Mouse (Mus musculus): Measurements from ENCODE around the gene A630001G21Rik.

The A630001G21Rik gene

GRCm38 (mm10) chr1:85771976-85772375, 6.5 kb downstream of the A630001G21Rik start:
- DNase-seq (ENCODE audit: low spot score in 2 of 2), result no peak

GRCm38 (mm10) chr1:85767754-85768153, 10.7 kb downstream of the A630001G21Rik start:
- no peak for DNase-seq (ENCODE audit: low spot score in 2 of 2)

- DNase-seq (ENCODE audit: low spot score in 2 of 2), result no peak
These were observed 12.3 kb downstream of the A630001G21Rik start for GRCm38 (mm10) chr1:85766120-85766519.

GRCm38 (mm10) chr1:85764291-85764690, 14.2 kb downstream of the A630001G21Rik start:
- DNase-seq (ENCODE audit: low spot score in 2 of 2), result no peak

- DNase-seq (ENCODE audit: low spot score in 2 of 2), result no peak
These were observed 15.1 kb downstream of the A630001G21Rik start for GRCm38 (mm10) chr1:85763386-85763785.

- DNase-seq (ENCODE audit: low spot score in 2 of 2), result no peak
These were observed 16.8 kb downstream of the A630001G21Rik start for GRCm38 (mm10) chr1:85761665-85762064.

GRCm38 (mm10) chr1:85758969-85759293, 19.5 kb downstream of the A630001G21Rik start:
- no peak for DNase-seq (ENCODE audit: low spot score in 2 of 2)

GRCm38 (mm10) chr1:85758231-85758968, 20.0 kb downstream of the A630001G21Rik start:
- DNase-seq (ENCODE audit: low spot score in 2 of 2), result no peak

- no peak for DNase-seq (ENCODE audit: low spot score in 2 of 2)
These were observed 20.8 kb downstream of the A630001G21Rik start for GRCm38 (mm10) chr1:85757531-85758230.

GRCm38 (mm10) chr1:85751932-85752680, 26.3 kb downstream of the A630001G21Rik start:
- no peak for DNase-seq (ENCODE audit: low spot score in 2 of 2)

- DNase-seq (ENCODE audit: low spot score in 2 of 2), result peak; percentile 20 to 22
These were observed 26.9 kb downstream of the A630001G21Rik start for GRCm38 (mm10) chr1:85751494-85751893.

- no peak for DNase-seq (ENCODE audit: low spot score in 2 of 2)
These were observed 27.8 kb downstream of the A630001G21Rik start for GRCm38 (mm10) chr1:85750650-85751049.

- DNase-seq (ENCODE audit: low spot score in 2 of 2), result no peak
These were observed 28.6 kb downstream of the A630001G21Rik start for GRCm38 (mm10) chr1:85749829-85750228.

GRCm38 (mm10) chr1:85746511-85746910, 31.9 kb downstream of the A630001G21Rik start:
- no peak for DNase-seq (ENCODE audit: low spot score in 2 of 2)

GRCm38 (mm10) chr1:85744539-85744938, 33.9 kb downstream of the A630001G21Rik start:
- DNase-seq (ENCODE audit: low spot score in 2 of 2), result no peak

- no peak for DNase-seq (ENCODE audit: low spot score in 2 of 2)
These were observed 35.4 kb downstream of the A630001G21Rik start for GRCm38 (mm10) chr1:85742916-85743505.

- DNase-seq (ENCODE audit: low spot score in 2 of 2), result no peak
These were observed 36.1 kb downstream of the A630001G21Rik start for GRCm38 (mm10) chr1:85742333-85742732.

GRCm38 (mm10) chr1:85740923-85741322, 37.5 kb downstream of the A630001G21Rik start:
- DNase-seq (ENCODE audit: low spot score in 2 of 2), result no peak

- DNase-seq (ENCODE audit: low spot score in 2 of 2), result no peak
These were observed 38.6 kb downstream of the A630001G21Rik start for GRCm38 (mm10) chr1:85739819-85740218.

- no peak for DNase-seq (ENCODE audit: low spot score in 2 of 2)
These were observed 39.4 kb downstream of the A630001G21Rik start for GRCm38 (mm10) chr1:85739000-85739399.

- DNase-seq (ENCODE audit: low spot score in 2 of 2), result peak in 1 of 2 experiments; percentile 69
These were observed 41.9 kb downstream of the A630001G21Rik start for GRCm38 (mm10) chr1:85736355-85737184.

Measured in frontal cortex, postnatal 10 days (tissue).